28 mouse cellular contexts compared by ENCODE assay signal in the genomic region with DNA sequence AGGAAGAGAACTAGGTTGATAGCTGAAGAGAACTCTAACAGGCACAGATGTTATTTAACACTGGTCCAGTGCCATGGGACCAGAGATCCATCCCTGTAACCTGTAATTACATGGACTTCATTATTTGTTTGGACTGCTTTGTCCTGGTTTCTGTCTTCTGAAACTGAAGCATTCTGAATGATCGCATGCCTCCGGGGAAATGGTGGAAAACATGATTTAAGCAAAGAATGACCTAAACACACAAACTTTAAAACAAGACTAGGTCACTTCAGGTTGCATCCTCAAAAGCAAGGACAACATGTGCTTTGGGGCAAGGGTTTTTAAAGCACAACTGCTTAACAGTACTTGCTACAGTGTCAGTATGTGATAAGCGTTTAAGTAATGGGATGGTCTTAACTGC. TPM values are rescaled to one million over a fixed set of nuclear protein-coding genes. Genes with fewer than 3 reads are reported as not detected.
A peak's percentile ranks its signal among the peaks of the same experiment; 100 is the strongest.
DNase-seq lines count a peak whose midpoint lies in the region; ATAC-seq and TF ChIP-seq lines count a peak whose summit lies in the region.
"Had no signal": no experiment of that assay in that cellular context is flagged by ENCODE, and none has a peak within 500 bp of the region (broad histone marks: within the 10 kb centered on the region; RNA-seq: fewer than 3 reads in every experiment).

No protein-coding gene starts in this region.

- H3K4me1 ChIP-seq in heart, embryonic 15.5 days (replicated peaks): peaks cover 36% of the 10 kb centered on the region
- H3K4me1 ChIP-seq: embryonic facial prominence, embryonic 13.5 days; hindbrain, embryonic 12.5 days; limb, embryonic 13.5 days had no signal

- intact Hi-C loops in gastrocnemius, postnatal 36 days (cut with DNase I): no loop called here
- intact Hi-C loops in heart, postnatal 14 days (cut with DNase I): no loop called here

- H3K4me3 ChIP-seq in heart, embryonic 15.5 days: no peak overlapping the region
- no peak overlapping the region for H3K4me3 ChIP-seq in layer of hippocampus, adult 2 months
- H3K4me3 ChIP-seq: embryonic facial prominence, embryonic 13.5 days; forebrain, embryonic 10.5 days; hindbrain, embryonic 12.5 days; intestine, embryonic 15.5 days; limb, embryonic 13.5 days; megakaryocyte, embryonic 14.5 days; midbrain, embryonic 12.5 days; myocyte; neural tube, embryonic 12.5 days had no signal

- no peak for ATAC-seq in heart, embryonic 15.5 days (replicated peaks; ENCODE audit: insufficient number of reproducible peaks, insufficient read depth, low FRiP score, low read depth)
- ATAC-seq: CD4-positive, CD25-positive, alpha-beta regulatory T cell, adult 4 months; forebrain, postnatal 0 days; hindbrain, postnatal 0 days; intestine, embryonic 15.5 days had no signal

- no peak overlapping the region for H3K9ac ChIP-seq in heart, embryonic 15.5 days
- H3K9ac ChIP-seq: embryonic facial prominence, embryonic 13.5 days; forebrain, postnatal 0 days; hindbrain, embryonic 12.5 days; intestine, embryonic 15.5 days; limb, embryonic 13.5 days; midbrain, embryonic 12.5 days; neural tube, embryonic 12.5 days had no signal

- WGBS in heart, embryonic 15.5 days: 74% methylated on average over 3 of the region's 3 CpGs

- peak; percentile 15 for DNase-seq in gastrocnemius, postnatal 25 days
- DNase-seq in gastrocnemius, postnatal 36 days: no peak
- no peak for DNase-seq in heart, postnatal 14 days
- DNase-seq in layer of hippocampus, adult 2 months (ENCODE audit: low spot score in 2 of 2): no peak
- DNase-seq in layer of hippocampus, adult 11-12 months (ENCODE audit: low spot score): no peak
- DNase-seq in skeletal muscle tissue, adult 2 months (ENCODE audit: low read depth, low spot score): peak; percentile 59
- DNase-seq: adrenal gland, postnatal 14 days; cerebellum, adult 11-12 months; cerebellum, adult 9-11 months; forebrain, postnatal 0 days; kidney, adult 8-10 months; kidney, postnatal 10 days; right cerebral cortex, postnatal 4 days; thymus, adult 2 months; thymus, postnatal 36 days had no signal

- no peak overlapping the region for H3K4me2 ChIP-seq in heart, embryonic 15.5 days
- H3K4me2 ChIP-seq: embryonic facial prominence, embryonic 13.5 days; hindbrain, embryonic 12.5 days; intestine, embryonic 15.5 days; limb, embryonic 13.5 days; liver, embryonic 11.5 days; midbrain, embryonic 12.5 days; neural tube, embryonic 12.5 days had no signal

- no peaks in the 10 kb centered on the region for H3K9me3 ChIP-seq in heart, embryonic 15.5 days (replicated peaks)
- H3K9me3 ChIP-seq: embryonic facial prominence, embryonic 13.5 days; forebrain, embryonic 10.5 days; hindbrain, embryonic 12.5 days; intestine, embryonic 15.5 days; limb, embryonic 13.5 days; megakaryocyte, embryonic 14.5 days; midbrain, embryonic 12.5 days; neural tube, embryonic 12.5 days had no signal

- peak overlapping the region; percentile 10; the same call in 1 of the 2 replicates for H3K27ac ChIP-seq in heart, embryonic 15.5 days
- H3K27ac ChIP-seq in layer of hippocampus, adult 2 months: peak overlapping the region; percentile 46
- H3K27ac ChIP-seq: embryonic facial prominence, embryonic 13.5 days; forebrain, embryonic 10.5 days; hindbrain, embryonic 12.5 days; hindbrain, postnatal 0 days; intestine, embryonic 15.5 days; limb, embryonic 13.5 days; midbrain, embryonic 12.5 days; neural tube, embryonic 12.5 days had no signal

- no peaks in the 10 kb centered on the region for H3K36me3 ChIP-seq in heart, embryonic 15.5 days
- H3K36me3 ChIP-seq: embryonic facial prominence, embryonic 13.5 days; forebrain, embryonic 10.5 days; hindbrain, embryonic 12.5 days; intestine, embryonic 15.5 days; limb, embryonic 13.5 days; midbrain, embryonic 12.5 days; neural tube, embryonic 12.5 days had no signal

- H3K27me3 ChIP-seq in heart, embryonic 15.5 days: no peaks in the 10 kb centered on the region
- H3K27me3 ChIP-seq: embryonic facial prominence, embryonic 13.5 days; hindbrain, embryonic 12.5 days; intestine, embryonic 15.5 days; limb, embryonic 13.5 days; megakaryocyte, embryonic 14.5 days; midbrain, embryonic 12.5 days; neural tube, embryonic 12.5 days had no signal

- TF ChIP-seq CTCF in layer of hippocampus, adult 2 months (conservative IDR thresholded peaks at IDR 0.05): no peak

RNA-seq across cellular contexts. Expression of a gene that starts 8.2 kb away (rescaled TPM):
- 10 to 100 TPM; 13.7 to 14.6 TPM for total RNA-seq in gastrocnemius, postnatal 25 days (2021)
- 10 to 100 TPM; 11.7 to 13.7 TPM for total RNA-seq in gastrocnemius, postnatal 36 days (2021)
- 37.1 and 45.3 TPM in 2 replicates for polyA plus RNA-seq in heart, embryonic 15.5 days (2015; fragmentation: Nextera tagmentation; extraction: Ambion mirVana)
- 10 to 100 TPM; 53.1 to 61.1 TPM for total RNA-seq in heart, postnatal 14 days (2021)
- total RNA-seq in layer of hippocampus, adult 2 months (2021): 1 to 10 TPM; 7.6 to 9.2 TPM
- polyA plus RNA-seq: CD4-positive, CD25-positive, alpha-beta regulatory T cell, adult 4 months had no signal

Comparison
In these comparisons a context has a peak if more than half of its experiments do, and no peak if none do; other contexts are left out.
1. DNase-seq: peak in gastrocnemius, postnatal 25 days (single experiment) and skeletal muscle tissue, adult 2 months (single experiment); none in gastrocnemius, postnatal 36 days (0 of 2), heart, postnatal 14 days (0 of 2), layer of hippocampus, adult 2 months (0 of 2) and layer of hippocampus, adult 11-12 months (single experiment).